Mouse (Mus musculus): ENCODE measurements around the gene Sept11. TPM values are rescaled to one million over a fixed set of nuclear protein-coding genes. Genes with fewer than 3 reads are reported as not detected.
A peak's percentile ranks its signal among the peaks of the same experiment; 100 is the strongest.

The Sept11 gene
- polyA plus RNA-seq, 1 experiment: 46.8 TPM

- Histone ChIP-seq H3K4me1 (ENCODE audit: control insufficient read depth, insufficient read depth, low read length) (no peaks in the 10 kb centered on the region), H3K4me3 (replicated peaks; ENCODE audit: extremely low read depth, low read depth, low read length) (no peak overlapping the region)
- 85% methylated on average over 6 of the region's 6 CpGs for WGBS
- TF ChIP-seq CTCF (IDR thresholded peaks at IDR 0.05; ENCODE audit: insufficient read depth, low read length) (no peak), POLR2A (IDR thresholded peaks at IDR 0.05; ENCODE audit: borderline replicate concordance, extremely low read depth, low read depth, low read length) (no peak)
- DNase-seq: no peak
Measured at GRCm38 (mm10) chr5:93183311-93183710, 90.1 kb downstream of the Sept11 start.

DNA sequence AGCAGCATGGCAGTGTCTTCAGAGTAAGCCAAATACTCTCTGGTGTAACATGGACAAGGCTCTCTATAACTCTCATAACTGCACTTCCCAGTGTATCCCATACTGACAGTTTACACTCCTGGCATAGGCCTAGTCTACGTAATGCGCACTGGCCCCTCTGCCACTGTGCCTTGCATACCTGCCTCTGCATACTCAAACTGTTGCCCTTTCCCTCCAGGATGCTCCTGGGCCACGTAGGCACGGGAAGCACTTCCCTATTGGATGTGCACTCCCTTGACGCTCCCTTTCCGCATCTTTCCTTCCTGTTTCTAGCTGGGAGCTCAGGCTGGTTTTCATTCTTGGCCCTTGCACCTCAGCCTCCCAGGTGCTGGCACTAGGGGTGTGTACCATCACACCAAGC, 91.3 kb downstream of the Sept11 start:
- Histone ChIP-seq H3K4me3 (replicated peaks; ENCODE audit: extremely low read depth, low read depth, low read length) (no peak overlapping the region), H3K4me1 (ENCODE audit: control insufficient read depth, insufficient read depth, low read length) (no peaks in the 10 kb centered on the region)
- 68% methylated on average over 6 of the region's 6 CpGs for WGBS
- no peak for TF ChIP-seq POLR2A (IDR thresholded peaks at IDR 0.05; ENCODE audit: borderline replicate concordance, extremely low read depth, low read depth, low read length)
- TF ChIP-seq CTCF (IDR thresholded peaks at IDR 0.05; ENCODE audit: insufficient read depth, low read length): no peak
- DNase-seq: no peak

DNA sequence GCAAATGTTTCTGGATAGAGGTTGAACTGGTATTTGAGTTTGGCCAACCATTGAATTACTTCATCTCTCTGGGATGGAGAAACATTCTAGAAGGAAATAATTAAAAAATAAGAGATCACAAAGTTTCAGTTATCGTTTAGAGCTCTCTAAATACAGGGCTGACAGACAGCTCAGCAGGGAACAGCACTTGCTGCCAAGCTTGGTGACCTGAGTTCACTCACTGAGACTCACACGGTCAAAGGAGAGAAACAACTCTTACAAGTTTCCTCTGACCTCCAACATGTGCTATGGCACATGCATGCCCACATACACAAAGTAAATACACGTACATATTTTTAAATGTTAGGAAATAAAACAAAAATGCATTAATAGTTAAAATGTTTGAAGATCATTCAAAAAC, 96.4 kb downstream of the Sept11 start:
- 51% methylated on average over 3 of the region's 3 CpGs for WGBS
- no peak for DNase-seq
- H3K4me3 ChIP-seq (replicated peaks; ENCODE audit: extremely low read depth, low read depth, low read length): no peak overlapping the region
- TF ChIP-seq CTCF (IDR thresholded peaks at IDR 0.05; ENCODE audit: insufficient read depth, low read length) (no peak), POLR2A (IDR thresholded peaks at IDR 0.05; ENCODE audit: borderline replicate concordance, extremely low read depth, low read depth, low read length) (no peak)
- H3K4me1 ChIP-seq (ENCODE audit: control insufficient read depth, insufficient read depth, low read length): peaks cover 3% of the 10 kb centered on the region

DNA sequence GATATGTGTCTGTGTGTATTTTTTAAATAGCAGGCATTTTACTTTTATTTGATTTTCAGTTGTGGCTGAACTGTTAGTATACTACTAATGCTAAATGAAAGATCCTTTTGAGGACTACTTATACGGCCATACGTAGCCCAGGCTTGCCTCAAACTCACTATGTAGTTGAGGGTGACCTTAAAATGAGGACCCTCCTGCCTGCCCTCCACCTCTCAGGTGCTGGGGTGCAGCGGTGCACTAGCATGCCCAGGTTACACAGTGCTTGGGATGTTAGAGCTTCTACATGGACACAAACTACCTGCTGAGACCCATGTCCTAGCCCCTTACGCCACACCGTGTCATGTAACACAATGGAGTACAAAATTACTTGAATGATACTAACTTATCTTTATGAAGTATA, 97.2 kb downstream of the Sept11 start:
- H3K4me1 ChIP-seq (ENCODE audit: control insufficient read depth, insufficient read depth, low read length): peaks cover 3% of the 10 kb centered on the region
- DNase-seq: no peak
- WGBS: 94% methylated on average over 5 of the region's 5 CpGs
- TF ChIP-seq POLR2A (IDR thresholded peaks at IDR 0.05; ENCODE audit: borderline replicate concordance, extremely low read depth, low read depth, low read length) (no peak), CTCF (IDR thresholded peaks at IDR 0.05; ENCODE audit: insufficient read depth, low read length) (no peak)
- no peak overlapping the region for H3K4me3 ChIP-seq (replicated peaks; ENCODE audit: extremely low read depth, low read depth, low read length)

GRCm38 (mm10) chr5:93198232-93198631, 105.0 kb downstream of the Sept11 start:
- peaks cover 4% of the 10 kb centered on the region for H3K4me1 ChIP-seq (ENCODE audit: control insufficient read depth, insufficient read depth, low read length)
- WGBS: 62% methylated on average over 3 of the region's 3 CpGs
- no peak for DNase-seq
- TF ChIP-seq POLR2A (IDR thresholded peaks at IDR 0.05; ENCODE audit: borderline replicate concordance, extremely low read depth, low read depth, low read length) (no peak), CTCF (IDR thresholded peaks at IDR 0.05; ENCODE audit: insufficient read depth, low read length) (no peak)
- H3K4me3 ChIP-seq (replicated peaks; ENCODE audit: extremely low read depth, low read depth, low read length): no peak overlapping the region

DNA sequence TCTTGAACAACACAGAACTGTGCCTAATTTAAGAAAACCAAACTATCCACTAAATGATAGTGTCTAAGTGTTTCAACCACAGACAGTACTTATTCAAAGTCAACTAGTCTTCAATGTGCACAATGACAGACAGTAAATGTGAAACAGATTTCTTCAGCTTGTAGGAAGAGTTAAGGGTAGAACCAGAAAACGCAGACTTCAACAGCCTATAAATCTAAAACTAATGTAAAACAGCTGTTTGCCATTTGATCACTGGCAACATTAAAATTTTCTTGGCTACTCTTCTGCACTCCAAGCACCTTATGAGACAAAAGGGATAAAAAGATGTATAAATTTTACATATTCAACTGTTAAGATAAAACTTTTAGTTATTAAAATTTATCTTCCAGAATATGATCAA, 107.9 kb downstream of the Sept11 start:
- WGBS: 81% methylated on average over 1 of the region's 1 CpGs

DNA sequence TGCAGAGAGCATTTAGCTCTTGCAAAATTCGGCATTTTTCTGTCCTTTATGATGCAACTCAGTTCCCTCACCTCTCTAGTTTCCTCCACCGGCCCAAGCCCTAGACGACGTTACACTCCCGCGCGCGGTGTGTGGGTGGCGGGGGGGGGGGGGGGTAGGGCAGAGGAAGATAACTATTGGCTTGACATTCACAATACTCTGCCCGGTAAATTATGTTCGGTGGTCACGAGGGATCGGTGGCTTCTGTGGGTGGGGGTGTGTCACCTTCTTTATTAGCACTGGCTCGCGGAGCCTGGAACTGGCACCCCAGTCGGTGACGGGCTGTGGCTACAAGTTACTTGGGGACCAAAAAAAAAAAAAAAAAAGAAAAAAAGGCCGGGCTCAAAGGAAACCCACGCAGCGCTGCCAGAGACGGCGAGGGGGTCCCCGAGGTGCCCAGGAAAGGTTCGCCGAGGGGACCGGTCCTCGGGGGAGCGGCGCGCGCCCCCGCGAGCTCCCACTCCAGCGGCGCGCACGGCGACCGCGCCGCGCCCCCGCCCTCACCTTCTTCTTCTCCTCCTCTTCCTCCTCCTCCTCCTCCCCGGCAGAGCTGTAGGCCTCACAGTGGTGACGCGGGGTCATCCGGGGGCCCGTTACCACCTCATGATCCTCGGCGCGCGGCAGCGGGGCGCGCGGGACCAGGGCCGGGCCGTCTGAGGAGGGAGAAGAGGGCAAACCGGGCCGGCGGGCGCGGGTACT, 112.3 kb downstream of the Sept11 start:
- TF ChIP-seq CTCF (IDR thresholded peaks at IDR 0.05; ENCODE audit: insufficient read depth, low read length) (no peak), POLR2A (IDR thresholded peaks at IDR 0.05; ENCODE audit: borderline replicate concordance, extremely low read depth, low read depth, low read length) (0 out of 2 replicates have a peak, but pooled peaks have one; percentile 3)
- DNase-seq: peak; percentile 63
- peak overlapping the region; percentile 76 for H3K4me3 ChIP-seq (replicated peaks; ENCODE audit: extremely low read depth, low read depth, low read length)
- 1% methylated on average over 60 of the region's 63 CpGs for WGBS
- peaks cover 10% of the 10 kb centered on the region for H3K4me1 ChIP-seq (ENCODE audit: control insufficient read depth, insufficient read depth, low read length)

More for the DNA sequence above, 107.9 kb downstream of the Sept11 start:
- TF ChIP-seq CTCF (IDR thresholded peaks at IDR 0.05; ENCODE audit: insufficient read depth, low read length) (no peak), POLR2A (IDR thresholded peaks at IDR 0.05; ENCODE audit: borderline replicate concordance, extremely low read depth, low read depth, low read length) (no peak)
- H3K4me3 ChIP-seq (replicated peaks; ENCODE audit: extremely low read depth, low read depth, low read length): no peak overlapping the region
- no peak for DNase-seq
- peaks cover 10% of the 10 kb centered on the region for H3K4me1 ChIP-seq (ENCODE audit: control insufficient read depth, insufficient read depth, low read length)

DNA sequence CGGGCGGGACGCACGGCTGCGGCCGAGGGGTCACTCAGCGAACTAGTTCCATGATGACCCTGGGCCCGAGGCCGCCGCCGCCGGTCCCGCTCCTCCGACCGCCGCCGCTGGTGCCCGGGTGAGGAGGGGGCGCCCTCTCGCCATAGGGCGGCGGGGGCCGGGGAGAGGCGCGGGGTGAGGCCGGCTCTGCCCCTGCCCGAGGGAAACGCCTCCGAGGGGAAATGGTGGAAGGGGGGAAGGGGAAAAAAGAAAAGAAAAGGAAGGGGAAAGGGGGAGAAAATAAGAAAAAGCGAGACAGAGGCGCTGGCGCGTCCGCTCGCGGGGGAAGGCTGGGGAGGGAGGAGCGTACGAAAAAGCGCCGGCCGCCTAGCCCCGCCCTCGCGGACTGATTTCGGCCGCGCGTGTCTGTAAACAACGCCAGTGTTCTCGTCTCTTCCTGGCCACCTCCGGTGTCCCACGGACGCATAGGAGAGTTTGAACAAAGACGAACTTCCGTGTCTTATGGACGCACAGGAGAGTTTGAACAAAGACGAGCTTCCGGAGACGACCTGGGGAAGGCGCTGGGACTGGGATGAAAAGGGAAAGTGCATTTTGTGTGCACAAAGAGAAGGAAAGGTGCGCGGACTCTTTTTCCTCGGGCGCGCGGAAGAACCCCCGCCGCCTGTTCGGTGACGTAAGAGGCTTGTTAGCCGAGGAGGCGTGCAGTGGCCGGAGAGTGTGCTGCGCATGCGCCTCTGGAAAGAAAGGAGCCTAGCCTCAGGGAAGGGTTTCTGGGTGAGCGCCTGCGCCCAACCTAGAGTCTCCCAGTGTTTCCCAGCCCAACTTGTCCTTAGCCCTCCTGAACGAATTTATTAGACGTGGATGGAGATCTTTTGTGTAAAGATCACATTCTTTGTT, 113.1 kb downstream of the Sept11 start, which contains the start of the genes Ccni and 2010109A12Rik:
Ccni (minus strand) TSS at position 387 of the 897 bp plus-strand sequence.
2010109A12Rik (plus strand) TSS at position 410 of the 897 bp plus-strand sequence.
- TF ChIP-seq POLR2A (IDR thresholded peaks at IDR 0.05; ENCODE audit: borderline replicate concordance, extremely low read depth, low read depth, low read length): peak; percentile 92; the same call in 1 of the 2 replicates
- TF ChIP-seq CTCF (IDR thresholded peaks at IDR 0.05; ENCODE audit: insufficient read depth, low read length): no peak
- Histone ChIP-seq H3K4me3 (replicated peaks; ENCODE audit: extremely low read depth, low read depth, low read length) (peak within 1 kb of the TSS; percentile 96), H3K4me1 (ENCODE audit: control insufficient read depth, insufficient read depth, low read length) (peaks cover 10% of the 10 kb centered on the region)
- DNase-seq: peak; percentile 96
- under 1% methylated on average over 78 of the region's 79 CpGs for WGBS

DNA sequence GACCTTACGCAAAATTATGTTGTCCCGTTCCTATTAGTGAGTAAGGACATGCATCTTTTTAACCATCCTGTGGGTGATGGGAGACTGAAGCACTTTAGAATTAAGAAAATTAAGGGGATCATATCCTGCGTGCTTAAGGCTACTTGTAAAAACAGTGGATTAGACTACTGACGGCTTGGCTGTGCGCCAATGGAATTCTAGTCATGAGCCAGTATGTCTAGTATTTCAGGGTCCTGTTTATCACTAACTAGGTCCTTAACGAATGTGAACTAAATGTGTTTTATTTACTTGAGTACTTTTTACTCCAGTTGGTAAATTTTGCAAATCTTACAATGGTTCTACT, 113.7 kb downstream of the Sept11 start:
- peak; percentile 36 for DNase-seq
- Histone ChIP-seq H3K4me1 (ENCODE audit: control insufficient read depth, insufficient read depth, low read length) (peaks cover 10% of the 10 kb centered on the region), H3K4me3 (replicated peaks; ENCODE audit: extremely low read depth, low read depth, low read length) (peak overlapping the region; percentile 96)
- WGBS: 4% methylated on average over 6 of the region's 6 CpGs
- TF ChIP-seq CTCF (IDR thresholded peaks at IDR 0.05; ENCODE audit: insufficient read depth, low read length) (no peak), POLR2A (IDR thresholded peaks at IDR 0.05; ENCODE audit: borderline replicate concordance, extremely low read depth, low read depth, low read length) (no peak)
